Mouse (Mus musculus) embryonic facial prominence, embryonic 10.5 days (tissue): ENCODE results near the gene Ablim2. TPM values are rescaled to one million over a fixed set of nuclear protein-coding genes. Genes with fewer than 3 reads are reported as not detected.

ENCODE experiments used
- DNase-seq: peaks from one replicate; pipeline ENCODE4 v3.0.0-alpha.2; 2017; ENCODE audit warnings: low spot score
- H3K27ac ChIP-seq: fragments of 300-500 bp; sonication (generic); replicated peaks from 2 replicates; pipeline ENCODE4 v1.5.1; 2016; ENCODE audit warnings: mild to moderate bottlenecking
- H3K27me3 ChIP-seq: fragments of 300-500 bp; sonication (generic); replicated peaks from 2 replicates; pipeline ENCODE4 v1.6.1; 2016; ENCODE audit warnings: low read depth, mild to moderate bottlenecking; ENCODE audit not compliant: poor library complexity, severe bottlenecking
- H3K36me3 ChIP-seq: fragments of 300-500 bp; sonication (generic); replicated peaks from 2 replicates; pipeline ENCODE4 v1.6.1; 2016; ENCODE audit warnings: mild to moderate bottlenecking, moderate library complexity
- H3K4me1 ChIP-seq: fragments of 300-500 bp; sonication (generic); 2 replicates; pipeline ENCODE4 v1.6.1; 2016
- H3K4me3 ChIP-seq: fragments of 300-500 bp; sonication (generic); 2 replicates; pipeline ENCODE4 v1.5.1; 2016; ENCODE audit warnings: mild to moderate bottlenecking, moderate library complexity
- H3K9me3 ChIP-seq: fragments of 300-500 bp; sonication (generic); 2 replicates; pipeline ENCODE4 v1.6.1; 2016; ENCODE audit warnings: mild to moderate bottlenecking
- WGBS: fragments of 180-500 bp; shearing (Covaris S2); methylation state at CpG from one replicate; pipeline ENCODE4 v1.1.7; 2016; 5-methylcytosine and 5-hydroxymethylcytosine counted together
- polyA plus RNA-seq: library from polyadenylated mRNA; unstranded; fragments of >200 nt; fragmentation: Nextera tagmentation; extraction: Ambion mirVana; gene quantifications from 2 replicates; pipeline ENCODE4 v1.2.1, GENCODE M21; 2016

Gene Ablim2
- polyA plus RNA-seq, 1 experiment from 2014 or later = 0.51 TPM

GRCm38 (mm10) chr5:35805209-35805608, 47.5 kb downstream of the Ablim2 start:
- Histone ChIP-seq H3K27ac (no peak overlapping the region), H3K4me1 (peaks cover 4% of the 10 kb centered on the region), H3K4me3 (no peak overlapping the region), H3K9me3 (no peaks in the 10 kb centered on the region), H3K27me3 (no peaks in the 10 kb centered on the region), H3K36me3 (no peaks in the 10 kb centered on the region)
- 88% methylated on average over 3 of the region's 3 CpGs for WGBS
- DNase-seq = no peak

GRCm38 (mm10) chr5:35807018-35807417, 49.3 kb downstream of the Ablim2 start:
- Histone ChIP-seq H3K36me3 (no peaks in the 10 kb centered on the region), H3K4me1 (no peaks in the 10 kb centered on the region), H3K27ac (no peak overlapping the region), H3K9me3 (no peaks in the 10 kb centered on the region), H3K4me3 (no peak overlapping the region), H3K27me3 (no peaks in the 10 kb centered on the region; the same call in 1 of the 2 replicates)
- 87% methylated on average over 8 of the region's 8 CpGs for WGBS
- DNase-seq = no peak

- Histone ChIP-seq H3K27me3 (peaks cover 9% of the 10 kb centered on the region; the same call in 1 of the 2 replicates), H3K9me3 (no peaks in the 10 kb centered on the region), H3K27ac (no peak overlapping the region), H3K36me3 (no peaks in the 10 kb centered on the region), H3K4me1 (peaks cover 31% of the 10 kb centered on the region), H3K4me3 (no peak overlapping the region)
- 69% methylated on average over 3 of the region's 3 CpGs for WGBS
- DNase-seq = no peak
Observed at GRCm38 (mm10) chr5:35810526-35810925, 52.8 kb downstream of the Ablim2 start.

GRCm38 (mm10) chr5:35811639-35812295, 54.1 kb downstream of the Ablim2 start:
- 86% methylated on average over 13 of the region's 13 CpGs for WGBS
- no peak for DNase-seq
- peaks cover 9% of the 10 kb centered on the region; the same call in 1 of the 2 replicates for H3K27me3 ChIP-seq
- H3K9me3 ChIP-seq = no peaks in the 10 kb centered on the region
- H3K27ac ChIP-seq = no peak overlapping the region
- H3K4me1 ChIP-seq = peaks cover 31% of the 10 kb centered on the region
- H3K36me3 ChIP-seq = no peaks in the 10 kb centered on the region
- no peak overlapping the region for H3K4me3 ChIP-seq

- Histone ChIP-seq H3K27me3 (peaks cover 9% of the 10 kb centered on the region; the same call in 1 of the 2 replicates), H3K4me1 (peaks cover 31% of the 10 kb centered on the region), H3K27ac (no peak overlapping the region), H3K4me3 (no peak overlapping the region), H3K9me3 (no peaks in the 10 kb centered on the region), H3K36me3 (no peaks in the 10 kb centered on the region)
- WGBS = 68% methylated on average over 15 of the region's 15 CpGs
- no peak for DNase-seq
Observed at GRCm38 (mm10) chr5:35814334-35814941, 56.8 kb downstream of the Ablim2 start.

GRCm38 (mm10) chr5:35815051-35815450, 57.4 kb downstream of the Ablim2 start:
- DNase-seq = no peak
- no peaks in the 10 kb centered on the region for H3K36me3 ChIP-seq
- no peaks in the 10 kb centered on the region for H3K9me3 ChIP-seq
- 49% methylated on average over 2 of the region's 2 CpGs for WGBS
- peaks cover 9% of the 10 kb centered on the region; the same call in 1 of the 2 replicates for H3K27me3 ChIP-seq
- H3K4me1 ChIP-seq = peaks cover 31% of the 10 kb centered on the region
- H3K4me3 ChIP-seq = no peak overlapping the region
- no peak overlapping the region for H3K27ac ChIP-seq

GRCm38 (mm10) chr5:35817266-35817665, 59.6 kb downstream of the Ablim2 start:
- peaks cover 31% of the 10 kb centered on the region for H3K4me1 ChIP-seq
- H3K9me3 ChIP-seq = no peaks in the 10 kb centered on the region
- no peak overlapping the region for H3K4me3 ChIP-seq
- no peak overlapping the region for H3K27ac ChIP-seq
- H3K36me3 ChIP-seq = no peaks in the 10 kb centered on the region
- DNase-seq = no peak
- peaks cover 9% of the 10 kb centered on the region; the same call in 1 of the 2 replicates for H3K27me3 ChIP-seq
- 75% methylated on average over 5 of the region's 5 CpGs for WGBS

- DNase-seq = no peak
- Histone ChIP-seq H3K9me3 (no peaks in the 10 kb centered on the region), H3K27ac (no peak overlapping the region), H3K36me3 (no peaks in the 10 kb centered on the region), H3K4me3 (no peak overlapping the region), H3K4me1 (peaks cover 27% of the 10 kb centered on the region), H3K27me3 (peaks cover 9% of the 10 kb centered on the region; the same call in 1 of the 2 replicates)
- 86% methylated on average over 3 of the region's 3 CpGs for WGBS
Observed at GRCm38 (mm10) chr5:35817882-35818281, 60.2 kb downstream of the Ablim2 start.

GRCm38 (mm10) chr5:35822721-35823120, 65.0 kb downstream of the Ablim2 start:
- peaks cover 11% of the 10 kb centered on the region for H3K27me3 ChIP-seq

GRCm38 (mm10) chr5:35826465-35826864, 68.8 kb downstream of the Ablim2 start:
- peaks cover 13% of the 10 kb centered on the region for H3K4me1 ChIP-seq
- H3K27ac ChIP-seq = no peak overlapping the region
- 69% methylated on average over 5 of the region's 5 CpGs for WGBS
- H3K9me3 ChIP-seq = no peaks in the 10 kb centered on the region
- DNase-seq = no peak
- peaks cover 20% of the 10 kb centered on the region for H3K27me3 ChIP-seq
- H3K4me3 ChIP-seq = no peak overlapping the region
- no peaks in the 10 kb centered on the region for H3K36me3 ChIP-seq

More at GRCm38 (mm10) chr5:35822721-35823120, 65.0 kb downstream of the Ablim2 start:
- H3K36me3 ChIP-seq = no peaks in the 10 kb centered on the region
- peaks cover 10% of the 10 kb centered on the region for H3K4me1 ChIP-seq
- WGBS = 76% methylated on average over 5 of the region's 5 CpGs
- DNase-seq = no peak
- no peak overlapping the region for H3K27ac ChIP-seq
- H3K9me3 ChIP-seq = no peaks in the 10 kb centered on the region
- no peak overlapping the region for H3K4me3 ChIP-seq

- H3K27me3 ChIP-seq = peaks cover 23% of the 10 kb centered on the region
- H3K36me3 ChIP-seq = no peaks in the 10 kb centered on the region
- 36% methylated on average over 14 of the region's 14 CpGs for WGBS
- no peak overlapping the region for H3K27ac ChIP-seq
- H3K9me3 ChIP-seq = no peaks in the 10 kb centered on the region
- H3K4me1 ChIP-seq = peaks cover 15% of the 10 kb centered on the region
- no peak overlapping the region for H3K4me3 ChIP-seq
- DNase-seq = no peak
Observed at GRCm38 (mm10) chr5:35827075-35827474, 69.4 kb downstream of the Ablim2 start.

GRCm38 (mm10) chr5:35827856-35828255, 70.2 kb downstream of the Ablim2 start:
- DNase-seq = no peak

GRCm38 (mm10) chr5:35830101-35830500, 72.4 kb downstream of the Ablim2 start:
- Histone ChIP-seq H3K36me3 (no peaks in the 10 kb centered on the region), H3K27me3 (peaks cover 23% of the 10 kb centered on the region), H3K4me3 (no peak overlapping the region), H3K27ac (no peak overlapping the region; the same call in 1 of the 2 replicates), H3K9me3 (no peaks in the 10 kb centered on the region), H3K4me1 (peaks cover 17% of the 10 kb centered on the region)
- WGBS = 89% methylated on average over 3 of the region's 3 CpGs
- no peak for DNase-seq

More at GRCm38 (mm10) chr5:35827856-35828255, 70.2 kb downstream of the Ablim2 start:
- Histone ChIP-seq H3K27me3 (peaks cover 23% of the 10 kb centered on the region), H3K4me3 (no peak overlapping the region), H3K36me3 (no peaks in the 10 kb centered on the region), H3K27ac (no peak overlapping the region), H3K9me3 (no peaks in the 10 kb centered on the region), H3K4me1 (peaks cover 15% of the 10 kb centered on the region)
- 82% methylated on average over 5 of the region's 5 CpGs for WGBS
